Mouse (Mus musculus): ENCODE data around the gene Mri1. TPM values are rescaled to one million over a fixed set of nuclear protein-coding genes. Genes with fewer than 3 reads are reported as not detected.

Gene Mri1
- polyA plus RNA-seq, 1 experiment from 2014 or later = 62.6 TPM

DNA sequence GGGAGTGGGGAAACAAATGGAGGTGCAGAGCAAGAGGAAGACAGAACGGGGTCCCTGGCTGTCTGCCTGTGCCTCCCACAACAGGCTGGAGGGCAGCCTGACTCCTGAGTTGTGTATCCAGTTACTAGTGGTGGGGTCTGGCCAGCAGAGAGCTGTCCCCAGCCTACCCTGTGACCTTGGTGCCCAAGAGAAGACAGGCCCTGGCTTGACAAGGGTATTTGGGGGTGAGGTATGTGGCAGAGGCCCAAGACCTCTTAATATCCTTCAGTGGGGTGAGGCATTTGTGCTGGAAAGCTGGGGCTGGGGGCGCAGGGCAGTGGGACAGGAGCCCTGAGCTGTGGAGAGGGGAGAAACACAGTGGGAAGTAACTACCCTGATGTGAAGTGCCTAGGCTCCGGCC lies 45.9 kb downstream of the Mri1 start:
- H3K27me3 ChIP-seq = no peaks in the 10 kb centered on the region
- no peak overlapping the region for H3K4me2 ChIP-seq (replicated peaks)
- H3K4me3 ChIP-seq (replicated peaks) = no peak overlapping the region
- no peak; the same call in 1 of the 2 replicates for ATAC-seq (ENCODE audit: insufficient number of reproducible peaks, low FRiP score, low TSS enrichment, low read depth)
- WGBS = 89% methylated on average over 3 of the region's 3 CpGs
- peaks cover 78% of the 10 kb centered on the region for H3K36me3 ChIP-seq
- no peak overlapping the region for H3K27ac ChIP-seq (replicated peaks)
- H3K4me1 ChIP-seq = peaks cover 40% of the 10 kb centered on the region
- no peaks in the 10 kb centered on the region for H3K9me3 ChIP-seq (replicated peaks)
- no peak overlapping the region for H3K9ac ChIP-seq

DNA sequence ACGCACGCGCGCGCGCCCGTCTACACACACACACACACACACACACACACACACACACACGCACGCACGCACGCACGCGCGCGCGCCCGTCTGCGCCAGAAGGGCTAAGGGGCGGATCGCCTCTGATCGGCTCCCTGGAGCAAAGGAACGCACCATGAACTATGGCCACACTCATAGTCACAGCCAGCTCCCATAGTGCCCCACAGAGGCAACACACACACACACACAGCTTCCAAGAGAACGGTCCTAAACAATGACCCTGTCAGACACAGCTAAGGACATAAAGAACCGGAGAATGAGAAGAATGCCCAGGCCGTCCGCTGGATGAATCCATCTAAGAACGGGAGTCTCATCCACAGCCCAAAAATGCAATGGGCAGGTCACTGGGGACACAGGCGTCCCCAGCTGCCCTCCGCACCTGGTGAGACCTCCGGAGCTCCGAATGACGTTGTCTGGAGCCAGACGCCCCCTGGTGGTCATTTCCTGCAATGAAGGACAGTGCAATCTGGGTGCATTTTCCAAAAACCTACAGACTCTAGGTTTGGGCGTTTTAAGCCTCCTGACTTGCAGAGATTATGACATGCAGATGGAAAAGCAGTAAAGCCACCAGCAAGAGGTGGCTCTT lies 46.8 kb downstream of the Mri1 start:
- Histone ChIP-seq H3K36me3 (peaks cover 78% of the 10 kb centered on the region), H3K27ac (replicated peaks) (no peak overlapping the region; the same call in 1 of the 2 replicates), H3K4me1 (peaks cover 50% of the 10 kb centered on the region), H3K9ac (no peak overlapping the region), H3K27me3 (no peaks in the 10 kb centered on the region), H3K9me3 (replicated peaks) (no peaks in the 10 kb centered on the region), H3K4me3 (replicated peaks) (no peak overlapping the region), H3K4me2 (replicated peaks) (no peak overlapping the region)
- no peak for ATAC-seq (ENCODE audit: insufficient number of reproducible peaks, low FRiP score, low TSS enrichment, low read depth)
- WGBS = 62% methylated on average over 34 of the region's 34 CpGs

DNA sequence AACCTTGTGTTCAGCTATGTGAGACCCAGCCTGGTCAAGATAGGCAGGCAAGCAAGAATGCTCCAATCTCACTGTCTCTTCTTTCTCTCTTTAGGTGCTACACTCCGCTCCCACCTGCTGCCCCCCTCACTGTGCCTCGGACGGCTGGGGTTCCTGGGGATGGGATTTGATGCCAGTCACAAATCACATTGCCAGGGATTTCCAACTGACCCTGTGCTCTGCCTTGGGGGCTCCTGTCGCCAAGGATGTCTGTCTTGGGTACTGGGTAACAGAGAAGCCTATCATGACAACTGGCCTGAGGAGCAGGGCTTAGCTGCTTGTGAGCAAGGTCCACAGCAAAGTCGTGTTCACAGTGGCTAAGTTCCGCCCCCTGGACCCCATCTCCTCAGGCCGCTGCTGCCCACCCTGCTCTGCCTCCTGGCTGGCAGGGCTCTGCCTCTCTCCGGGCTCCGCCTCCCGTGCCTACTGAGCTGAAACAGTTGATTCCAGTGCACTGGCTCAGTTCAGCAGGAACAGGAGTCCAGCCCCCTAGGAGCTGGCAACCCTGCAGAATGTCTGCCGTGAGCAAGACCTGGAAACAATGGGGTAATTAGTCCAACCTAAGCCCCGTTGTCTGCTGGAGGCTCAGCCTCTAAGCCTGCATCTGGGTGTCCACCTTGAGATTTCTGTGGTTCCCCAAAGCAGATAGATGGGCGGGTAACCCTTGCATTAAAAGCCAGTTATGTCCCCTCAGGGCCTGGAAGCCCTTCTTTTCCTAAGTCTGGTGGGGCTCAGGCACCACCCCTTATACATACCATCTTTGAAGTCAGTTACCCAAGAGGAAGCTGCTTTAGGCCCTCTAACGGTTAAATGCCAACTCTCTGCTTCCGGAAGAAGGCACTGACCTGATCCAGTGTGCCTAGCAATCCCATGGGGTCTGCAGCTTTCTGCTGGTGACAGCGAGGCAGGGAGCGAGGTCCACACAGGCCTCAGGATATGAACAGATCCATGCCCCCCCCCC lies 48.4 kb downstream of the Mri1 start:
- Histone ChIP-seq H3K36me3 (peaks cover 69% of the 10 kb centered on the region), H3K4me3 (replicated peaks) (no peak overlapping the region), H3K4me1 (peaks cover 65% of the 10 kb centered on the region), H3K27me3 (no peaks in the 10 kb centered on the region), H3K9me3 (replicated peaks) (no peaks in the 10 kb centered on the region), H3K27ac (replicated peaks) (peak overlapping the region; percentile 81), H3K9ac (no peak overlapping the region), H3K4me2 (replicated peaks) (no peak overlapping the region)
- 37% methylated on average over 17 of the region's 17 CpGs for WGBS
- no peak for ATAC-seq (ENCODE audit: insufficient number of reproducible peaks, low FRiP score, low TSS enrichment, low read depth)

DNA sequence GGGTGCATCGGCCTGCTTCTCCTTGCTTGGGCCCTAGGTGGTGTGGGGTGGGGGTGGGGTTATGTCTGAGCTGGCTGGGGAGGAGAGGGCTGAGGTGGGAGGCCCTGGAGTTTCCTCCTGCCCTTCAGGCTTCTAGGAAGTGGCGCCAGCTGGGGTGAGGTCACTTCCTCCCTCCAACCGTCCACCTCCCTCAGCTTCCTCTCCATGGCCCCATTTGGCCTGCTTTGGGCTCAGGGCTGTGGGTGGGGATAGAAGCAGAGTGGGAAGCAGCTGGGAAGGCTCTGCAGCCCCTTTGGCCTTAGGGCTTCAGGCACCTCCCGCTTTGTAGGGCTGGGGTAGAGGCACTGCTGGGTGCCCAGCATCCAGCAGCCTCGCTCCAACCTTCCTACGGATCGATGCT lies 49.3 kb downstream of the Mri1 start:
- H3K4me2 ChIP-seq (replicated peaks) = no peak overlapping the region
- 52% methylated on average over 7 of the region's 7 CpGs for WGBS

DNA sequence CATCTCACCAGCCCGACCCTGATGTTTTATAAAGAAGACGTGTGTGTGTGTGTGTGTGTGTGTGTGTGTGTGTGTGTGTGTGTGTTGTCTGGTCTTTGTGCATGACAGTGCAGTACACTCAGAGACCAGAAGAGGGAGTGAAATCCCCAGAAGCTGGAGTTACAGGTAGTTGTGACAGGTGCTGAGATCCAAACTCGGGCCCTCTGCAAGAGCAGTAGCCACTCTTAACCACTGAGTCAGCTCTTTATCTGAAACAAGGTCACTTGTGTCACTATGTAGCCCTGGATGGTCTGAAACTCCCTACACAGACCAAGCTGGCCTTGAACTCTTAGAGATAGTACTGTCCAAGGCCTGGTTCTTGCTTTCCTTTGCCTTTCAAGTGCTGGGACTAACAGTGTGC lies 50.5 kb downstream of the Mri1 start:
- 86% methylated on average over 3 of the region's 3 CpGs for WGBS
- Histone ChIP-seq H3K4me1 (peaks cover 85% of the 10 kb centered on the region), H3K36me3 (peaks cover 54% of the 10 kb centered on the region), H3K4me3 (replicated peaks) (no peak overlapping the region), H3K27me3 (no peaks in the 10 kb centered on the region), H3K9me3 (replicated peaks) (no peaks in the 10 kb centered on the region), H3K27ac (replicated peaks) (peak overlapping the region; percentile 81; the same call in 1 of the 2 replicates), H3K4me2 (replicated peaks) (no peak overlapping the region), H3K9ac (no peak overlapping the region)
- no peak for ATAC-seq (ENCODE audit: insufficient number of reproducible peaks, low FRiP score, low TSS enrichment, low read depth)

More for the DNA sequence above, 49.3 kb downstream of the Mri1 start:
- Histone ChIP-seq H3K27me3 (no peaks in the 10 kb centered on the region), H3K9ac (no peak overlapping the region), H3K4me1 (peaks cover 74% of the 10 kb centered on the region), H3K9me3 (replicated peaks) (no peaks in the 10 kb centered on the region), H3K27ac (replicated peaks) (peak overlapping the region; percentile 81), H3K36me3 (peaks cover 60% of the 10 kb centered on the region), H3K4me3 (replicated peaks) (no peak overlapping the region)
- no peak for ATAC-seq (ENCODE audit: insufficient number of reproducible peaks, low FRiP score, low TSS enrichment, low read depth)

DNA sequence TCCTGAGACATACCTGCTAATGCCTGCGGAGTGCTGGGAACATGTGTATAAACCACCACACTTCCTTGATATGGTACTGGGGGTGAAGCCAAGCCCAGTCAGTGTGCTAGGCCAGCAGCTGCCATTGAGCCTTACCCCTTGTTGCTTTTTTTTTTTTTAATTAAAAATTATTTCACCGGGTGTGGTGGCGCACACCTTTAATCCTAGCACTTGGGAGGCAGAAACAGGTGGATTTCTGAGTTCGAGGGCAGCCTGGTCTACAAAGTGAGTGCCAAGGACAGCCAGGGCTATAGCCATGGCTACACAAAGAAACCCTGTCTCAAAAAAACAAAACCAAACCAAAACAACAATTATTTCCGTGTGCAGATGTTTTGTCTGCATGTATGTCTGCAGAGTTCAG lies 52.1 kb downstream of the Mri1 start:
- H3K27ac ChIP-seq (replicated peaks) = no peak overlapping the region
- peaks cover 42% of the 10 kb centered on the region for H3K36me3 ChIP-seq
- no peak overlapping the region for H3K4me3 ChIP-seq (replicated peaks)
- H3K9me3 ChIP-seq (replicated peaks) = no peaks in the 10 kb centered on the region
- ATAC-seq (ENCODE audit: insufficient number of reproducible peaks, low FRiP score, low TSS enrichment, low read depth) = no peak
- peaks cover 91% of the 10 kb centered on the region for H3K4me1 ChIP-seq
- no peak overlapping the region for H3K9ac ChIP-seq
- H3K27me3 ChIP-seq = no peaks in the 10 kb centered on the region
- no peak overlapping the region for H3K4me2 ChIP-seq (replicated peaks)
- WGBS = 88% methylated on average over 5 of the region's 5 CpGs

DNA sequence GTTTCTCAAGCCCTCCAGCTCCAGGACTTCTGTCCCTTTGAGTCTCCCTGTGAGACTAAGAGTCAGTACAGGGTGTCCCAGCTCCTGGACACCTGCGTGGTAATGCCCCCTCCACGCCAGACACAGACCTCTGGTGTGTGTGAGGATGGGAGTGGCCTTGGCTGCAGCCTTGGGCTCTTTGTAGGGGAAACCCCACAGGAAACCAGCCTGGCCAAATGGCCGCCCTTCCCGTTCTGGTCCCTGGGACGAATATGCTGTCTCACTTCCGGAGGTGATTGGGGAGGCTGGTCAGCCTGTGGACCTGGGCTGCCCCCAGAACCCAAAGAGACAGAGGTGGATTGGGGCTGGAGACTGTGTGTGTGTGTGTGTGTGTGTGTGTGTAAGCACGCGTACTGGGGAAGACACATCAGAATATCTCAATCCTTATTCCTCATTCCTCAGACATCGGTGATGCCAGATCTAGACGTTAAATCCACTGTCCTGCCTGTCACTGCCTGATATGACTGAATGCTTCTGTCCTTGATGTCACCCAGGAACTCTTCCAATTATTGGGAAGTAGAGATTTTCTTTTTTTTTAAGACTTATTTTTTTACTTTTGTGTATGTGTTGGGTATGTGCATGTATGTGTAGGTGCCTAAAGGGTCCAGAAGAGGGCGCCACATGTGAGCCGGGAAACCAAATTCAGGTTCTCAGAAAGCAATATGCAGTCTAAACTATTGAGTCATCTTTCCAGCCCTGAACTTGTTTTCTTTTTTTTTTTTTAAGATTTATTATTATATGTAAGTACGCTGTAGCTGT lies 53.0 kb downstream of the Mri1 start:
- Histone ChIP-seq H3K27me3 (no peaks in the 10 kb centered on the region), H3K4me3 (replicated peaks) (peak overlapping the region; percentile 81), H3K4me1 (peaks cover 91% of the 10 kb centered on the region), H3K27ac (replicated peaks) (peak overlapping the region; percentile 98), H3K9me3 (replicated peaks) (no peaks in the 10 kb centered on the region), H3K9ac (peak overlapping the region; percentile 47), H3K4me2 (replicated peaks) (peak overlapping the region; percentile 92), H3K36me3 (peaks cover 33% of the 10 kb centered on the region)
- peak; percentile 0; the same call in 1 of the 2 replicates for ATAC-seq (ENCODE audit: insufficient number of reproducible peaks, low FRiP score, low TSS enrichment, low read depth)
- 39% methylated on average over 13 of the region's 13 CpGs for WGBS

DNA sequence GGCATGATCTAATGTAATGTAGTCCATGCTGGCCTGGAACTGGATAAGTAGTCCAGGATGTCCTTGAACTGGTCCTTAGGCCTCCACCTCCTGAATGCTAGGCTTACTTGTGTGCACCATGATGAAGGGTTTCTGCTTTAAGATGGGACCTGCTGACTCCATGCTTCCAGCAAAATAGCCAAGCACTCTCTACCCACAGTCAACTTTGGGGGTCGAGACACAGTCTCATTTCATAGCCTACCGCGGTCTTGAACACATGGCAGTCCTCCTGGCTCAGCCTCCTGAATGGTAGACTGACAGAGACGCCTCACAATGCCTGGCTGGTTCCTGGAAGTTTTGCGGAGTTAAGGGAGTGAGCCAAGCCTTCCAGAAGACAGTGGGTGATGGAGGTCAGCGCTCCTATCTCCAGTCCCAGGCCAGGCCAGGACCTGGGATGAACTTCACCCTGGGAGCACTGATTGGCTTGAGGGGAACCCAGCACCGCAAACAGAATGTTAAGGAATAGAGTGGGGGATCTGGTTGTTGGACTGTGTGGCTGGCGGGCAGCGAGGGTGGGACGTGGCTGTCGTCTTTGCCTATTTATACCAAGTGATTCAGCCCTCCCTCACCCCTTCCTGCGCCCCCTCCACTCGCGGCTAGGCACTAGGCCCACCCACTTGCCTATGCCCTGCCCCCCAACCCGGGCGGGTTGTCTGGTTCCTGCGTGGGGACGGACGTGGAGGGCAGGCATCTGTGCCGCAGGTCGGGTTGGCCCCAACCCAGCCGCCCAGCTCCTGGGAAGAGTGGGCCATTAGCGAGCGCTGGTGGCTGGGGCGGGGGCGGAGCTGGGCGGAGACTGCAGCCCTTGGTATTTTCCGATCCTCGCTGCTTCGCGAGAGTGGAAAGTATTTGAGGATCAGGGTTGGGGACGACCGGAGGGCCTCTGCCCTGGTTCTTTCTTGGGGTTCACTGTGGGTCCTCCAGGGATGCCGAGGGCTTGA lies 53.9 kb downstream of the Mri1 start:
- Histone ChIP-seq H3K9me3 (replicated peaks) (no peaks in the 10 kb centered on the region), H3K4me3 (replicated peaks) (peak overlapping the region; percentile 81), H3K27ac (replicated peaks) (peak overlapping the region; percentile 98), H3K27me3 (no peaks in the 10 kb centered on the region), H3K4me1 (peaks cover 91% of the 10 kb centered on the region), H3K36me3 (peaks cover 24% of the 10 kb centered on the region), H3K4me2 (replicated peaks) (peak overlapping the region; percentile 92), H3K9ac (peak overlapping the region; percentile 47)
- 7% methylated on average over 34 of the region's 34 CpGs for WGBS
- ATAC-seq (ENCODE audit: insufficient number of reproducible peaks, low FRiP score, low TSS enrichment, low read depth) = peak; percentile 72

DNA sequence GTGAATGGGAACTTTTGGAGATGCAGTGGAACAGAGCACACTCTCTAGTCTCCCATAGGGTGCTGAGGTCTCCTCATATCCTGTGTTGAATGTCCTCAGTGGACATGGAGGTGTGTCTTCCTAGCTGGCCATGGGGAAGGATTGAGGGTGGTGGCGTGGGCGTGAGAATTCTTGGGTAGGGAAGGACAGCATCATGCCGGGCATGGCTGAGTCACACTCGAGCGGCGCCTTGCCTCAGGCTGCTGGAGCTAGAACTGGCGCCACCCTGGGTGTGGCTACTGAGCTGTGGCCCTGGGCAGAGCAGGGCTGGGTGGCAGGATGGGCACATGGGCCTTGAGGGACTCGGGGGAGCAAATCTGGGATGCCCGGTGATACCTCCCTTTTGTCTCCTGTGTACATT lies 54.7 kb downstream of the Mri1 start:
- WGBS = 47% methylated on average over 9 of the region's 9 CpGs
- H3K27ac ChIP-seq (replicated peaks) = peak overlapping the region; percentile 98
- peak overlapping the region; percentile 47 for H3K9ac ChIP-seq
- peaks cover 20% of the 10 kb centered on the region for H3K36me3 ChIP-seq
- H3K9me3 ChIP-seq (replicated peaks) = no peaks in the 10 kb centered on the region
- peak overlapping the region; percentile 92 for H3K4me2 ChIP-seq (replicated peaks)
- no peak for ATAC-seq (ENCODE audit: insufficient number of reproducible peaks, low FRiP score, low TSS enrichment, low read depth)
- peaks cover 91% of the 10 kb centered on the region for H3K4me1 ChIP-seq
- H3K27me3 ChIP-seq = no peaks in the 10 kb centered on the region
- H3K4me3 ChIP-seq (replicated peaks) = peak overlapping the region; percentile 81

DNA sequence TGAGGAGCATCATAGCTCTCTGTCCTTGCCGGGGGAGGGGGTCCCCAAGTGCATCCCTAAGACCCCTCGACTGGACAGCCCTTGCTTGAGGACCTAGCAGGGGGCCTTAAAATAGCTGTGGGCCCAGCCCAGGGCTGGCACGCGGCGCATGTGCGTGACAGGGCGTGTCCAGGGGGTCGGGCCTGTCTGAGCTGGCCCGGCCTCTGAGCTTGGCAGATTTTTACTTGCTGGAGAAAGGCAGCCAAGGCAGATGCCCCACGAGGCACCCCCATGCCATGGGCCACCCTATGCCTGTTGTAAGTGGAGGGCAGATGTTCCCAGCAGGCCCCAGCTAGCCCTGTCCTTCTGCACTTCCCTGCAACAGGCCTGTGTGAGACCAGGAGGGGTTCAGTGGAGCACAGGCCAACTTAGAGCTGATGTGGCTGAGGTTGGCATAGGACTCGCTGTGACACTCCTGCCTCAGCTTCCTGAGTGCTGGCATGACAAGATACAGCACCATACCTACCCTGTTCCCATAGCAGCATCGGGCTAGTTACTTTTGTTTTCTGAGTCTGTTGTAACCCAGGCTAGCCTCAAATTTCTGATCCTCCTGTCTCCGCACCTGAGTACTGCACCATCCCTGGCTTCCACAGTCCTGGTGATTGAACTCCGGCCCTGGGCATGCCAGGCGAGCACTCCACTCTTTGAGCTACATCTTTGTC lies 55.4 kb downstream of the Mri1 start:
- H3K36me3 ChIP-seq = peaks cover 20% of the 10 kb centered on the region
- no peaks in the 10 kb centered on the region for H3K27me3 ChIP-seq
- H3K9ac ChIP-seq = peak overlapping the region; percentile 92
- no peak for ATAC-seq (ENCODE audit: insufficient number of reproducible peaks, low FRiP score, low TSS enrichment, low read depth)
- H3K4me3 ChIP-seq (replicated peaks) = peak overlapping the region; percentile 81
- H3K4me1 ChIP-seq = peaks cover 87% of the 10 kb centered on the region
- H3K27ac ChIP-seq (replicated peaks) = peak overlapping the region; percentile 98
- H3K9me3 ChIP-seq (replicated peaks) = no peaks in the 10 kb centered on the region
- peak overlapping the region; percentile 92 for H3K4me2 ChIP-seq (replicated peaks)
- 33% methylated on average over 15 of the region's 15 CpGs for WGBS

Data from embryonic facial prominence, embryonic 15.5 days (tissue).